Mouse (Mus musculus) adrenal gland, postnatal 4 days (tissue): ENCODE results near the gene Nfe2l2. TPM values are rescaled to one million over a fixed set of nuclear protein-coding genes. Genes with fewer than 3 reads are reported as not detected.

Experiments used
- DNase-seq, 2 experiments: peaks; one replicate each; pipeline ENCODE4 v3.0.0; 2021 to 2022; ENCODE audit warnings: low spot score in 2 of 2, mixed read lengths in 2 of 2
- total RNA-seq, 2 experiments: library from RNA; stranded (reverse); gene quantifications; 2 replicates each; pipeline ENCODE4 v1.2.3; 2021

The Nfe2l2 gene
- total RNA-seq, 2 experiments from 2014 or later, result 71.3 to 80.4 TPM

DNA sequence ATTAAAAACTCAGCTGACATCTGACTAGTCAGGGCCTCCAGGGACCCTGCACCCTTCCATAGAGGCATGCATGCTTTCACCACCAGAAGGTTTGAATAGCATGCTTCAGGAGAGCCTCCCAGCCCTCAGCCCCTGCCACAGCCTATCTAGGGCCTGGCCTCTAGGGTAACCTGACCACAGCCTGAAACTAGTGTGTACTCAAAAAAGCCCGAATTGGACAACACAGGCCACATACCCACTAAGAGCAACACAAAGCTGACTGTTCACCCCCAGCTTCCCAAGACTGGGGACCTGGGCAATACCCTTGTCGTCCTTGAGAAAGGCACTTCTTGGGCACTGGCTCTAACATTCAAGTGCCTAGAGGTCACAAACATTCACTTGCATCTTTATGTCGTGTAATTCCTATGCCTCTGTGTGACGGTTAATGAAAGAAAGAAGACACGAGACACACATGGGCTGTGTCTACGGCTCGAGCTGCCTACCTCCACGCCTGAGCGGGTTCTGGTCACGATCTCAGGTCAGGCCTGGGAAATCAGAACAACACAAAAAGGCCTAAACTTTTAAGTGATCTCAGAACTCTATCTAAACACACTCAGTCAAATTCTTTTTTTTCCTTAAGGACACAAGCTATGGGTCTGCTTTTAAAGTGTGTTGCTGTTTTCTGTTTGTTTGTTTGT, 14.8 kb downstream of the Nfe2l2 start:
- DNase-seq, result no peak

DNA sequence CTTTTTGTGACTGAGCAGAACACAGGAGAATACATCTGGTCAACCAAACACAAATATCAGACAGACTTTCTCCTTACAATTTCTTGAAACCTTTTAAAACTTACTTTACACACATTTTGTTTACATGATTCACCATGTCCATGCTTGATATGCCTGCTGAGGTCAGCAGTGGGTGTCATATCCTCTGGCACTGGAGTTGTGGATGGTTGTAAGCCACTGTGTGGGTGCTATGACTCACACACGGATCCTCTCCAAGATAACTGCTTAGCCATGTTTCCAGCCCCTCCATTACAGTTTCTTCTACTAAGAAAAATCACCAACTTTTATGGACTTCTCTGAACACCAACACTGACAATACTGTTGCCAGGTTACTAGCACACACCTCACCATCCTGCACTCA, 15.5 kb downstream of the Nfe2l2 start:
- DNase-seq, result no peak

DNA sequence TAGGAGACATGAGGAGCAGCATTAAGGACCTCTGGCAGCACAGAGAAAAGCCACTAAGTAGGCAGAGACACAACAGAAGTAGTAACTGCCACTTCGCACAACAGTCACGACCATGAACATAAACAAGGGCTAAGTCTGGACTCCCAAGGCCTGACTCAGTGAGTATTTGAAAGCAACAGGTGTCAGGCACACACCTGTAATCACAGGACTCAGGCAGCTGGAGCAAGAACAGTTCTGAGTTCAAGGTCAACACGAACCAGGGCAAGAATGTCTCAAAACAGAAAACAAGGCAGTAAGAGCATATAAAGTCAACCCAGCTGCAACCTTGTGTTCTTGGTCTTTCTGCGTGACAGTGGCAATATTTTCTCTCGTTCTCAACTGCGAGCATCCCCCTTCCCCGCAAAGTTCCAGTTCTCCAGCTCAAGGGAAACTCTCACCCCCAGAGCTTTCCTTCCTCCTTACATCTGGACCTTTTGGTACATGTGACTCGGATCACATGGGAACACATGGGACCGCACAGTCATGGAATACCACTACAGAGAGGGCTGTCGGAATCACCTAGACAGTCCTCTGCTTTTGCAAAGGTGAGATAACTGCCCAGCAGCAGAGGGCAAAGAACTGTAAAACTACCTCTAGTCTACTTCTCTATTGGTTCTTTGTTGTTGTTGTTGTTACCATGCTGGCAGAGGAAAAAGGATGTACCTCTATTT, 17.2 kb downstream of the Nfe2l2 start:
- DNase-seq, result no peak

DNA sequence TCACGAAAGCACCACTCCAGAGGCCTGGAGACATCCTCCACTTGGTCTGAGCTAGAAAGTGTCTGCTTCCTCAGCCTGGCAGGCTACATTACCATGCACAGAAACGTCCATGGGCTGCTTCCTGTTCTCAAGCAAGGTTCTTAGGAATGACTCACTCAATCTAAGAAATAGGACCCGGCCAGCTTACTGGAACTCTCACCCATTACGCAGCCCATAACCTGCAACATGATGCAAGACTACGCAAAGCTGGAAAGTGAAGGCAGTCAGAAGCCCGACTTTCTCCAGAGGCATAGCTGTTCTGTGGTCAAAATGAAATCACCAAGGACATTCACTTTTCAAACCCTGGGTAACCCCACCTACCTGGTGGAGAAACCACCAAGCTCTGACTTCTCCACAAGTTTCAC, 19.0 kb downstream of the Nfe2l2 start:
- no peak for DNase-seq

DNA sequence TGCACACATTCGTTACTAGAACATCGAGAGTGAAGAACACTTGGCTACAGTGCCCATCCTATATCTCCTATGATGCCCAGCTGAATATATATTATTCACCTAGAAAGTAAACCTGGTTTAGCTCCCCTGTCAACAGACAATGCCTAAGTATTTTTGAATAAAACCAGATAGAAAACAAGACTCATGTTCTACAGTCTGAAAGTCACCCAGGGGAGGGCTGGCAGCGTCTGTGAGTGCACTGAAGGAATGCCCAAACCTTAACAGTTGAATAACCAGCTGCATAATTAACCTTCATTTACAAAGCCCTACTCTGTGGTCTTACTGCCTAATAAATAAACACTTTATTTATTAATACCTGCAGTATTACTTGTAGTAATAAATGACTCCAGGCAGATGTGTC, 19.9 kb downstream of the Nfe2l2 start:
- no peak for DNase-seq

DNA sequence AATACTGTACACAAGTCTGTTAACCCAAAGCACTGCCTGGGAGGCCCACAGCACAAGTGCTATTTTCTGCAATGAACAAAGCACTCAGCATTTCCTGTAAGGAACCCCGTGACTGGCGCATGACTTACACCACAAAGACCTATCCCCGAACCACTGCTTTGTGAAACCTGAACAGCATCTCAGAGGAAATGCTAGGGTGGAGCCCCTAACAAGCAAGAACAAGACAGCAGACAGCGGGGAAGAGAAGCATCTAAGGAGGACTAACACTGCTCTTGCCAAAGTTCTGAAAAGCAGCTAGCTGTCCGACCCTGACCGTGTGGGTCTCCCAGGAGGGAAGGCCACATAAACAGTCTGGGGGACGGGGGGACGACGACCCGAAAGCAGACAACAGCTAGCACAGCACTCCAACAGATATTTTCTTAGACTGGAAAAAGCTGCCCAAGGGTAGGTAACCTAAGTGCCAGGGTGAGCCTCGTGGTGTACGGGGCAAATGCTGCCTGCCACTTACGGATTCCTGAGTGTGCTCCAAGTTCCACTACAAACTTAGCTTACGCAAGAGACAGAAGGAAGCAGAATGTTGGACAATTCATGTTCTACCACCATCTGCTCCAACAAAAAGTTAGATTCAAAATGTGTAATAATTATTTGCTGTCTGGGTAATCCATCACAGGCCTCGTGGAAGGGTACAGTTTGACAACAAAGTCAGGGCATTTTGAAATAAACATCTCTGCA, 21.3 kb downstream of the Nfe2l2 start:
- no peak for DNase-seq

DNA sequence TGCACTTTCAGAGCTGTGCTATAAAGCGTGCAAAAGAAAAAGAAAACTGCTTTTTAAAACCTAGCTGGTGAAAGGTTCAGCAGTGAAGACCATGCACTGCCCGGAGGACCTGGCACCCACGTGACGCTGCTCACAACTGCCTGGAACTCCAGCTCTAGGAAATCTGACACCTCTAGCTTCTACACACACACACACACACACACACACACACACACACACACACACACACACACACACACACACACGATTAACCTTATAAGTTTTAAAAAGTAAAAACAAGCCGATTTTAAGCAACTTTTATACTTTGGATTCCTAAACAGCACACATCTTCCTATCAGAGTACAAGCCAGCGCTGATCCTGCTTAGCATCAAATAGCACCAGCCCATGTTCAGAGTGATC, 23.0 kb downstream of the Nfe2l2 start:
- no peak for DNase-seq

DNA sequence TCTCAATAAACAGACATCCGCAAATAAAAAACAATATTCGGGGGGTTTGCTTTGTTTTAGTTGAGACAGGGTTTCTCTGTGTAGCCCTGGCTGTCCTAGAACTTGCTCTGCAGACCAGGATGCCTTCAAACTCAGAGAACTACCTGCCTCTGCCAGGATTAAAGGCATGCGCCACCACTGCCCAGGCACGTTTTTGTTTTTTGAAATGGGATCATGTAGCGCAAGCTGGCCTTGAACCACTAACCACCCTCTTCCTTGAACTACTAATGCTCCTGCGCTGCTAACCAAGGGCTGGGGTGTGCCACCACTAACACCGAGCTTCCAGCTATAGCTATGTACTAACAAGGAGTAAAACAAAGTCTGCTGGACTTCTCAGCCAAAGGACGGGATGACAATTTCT, 24.5 kb downstream of the Nfe2l2 start:
- no peak for DNase-seq

DNA sequence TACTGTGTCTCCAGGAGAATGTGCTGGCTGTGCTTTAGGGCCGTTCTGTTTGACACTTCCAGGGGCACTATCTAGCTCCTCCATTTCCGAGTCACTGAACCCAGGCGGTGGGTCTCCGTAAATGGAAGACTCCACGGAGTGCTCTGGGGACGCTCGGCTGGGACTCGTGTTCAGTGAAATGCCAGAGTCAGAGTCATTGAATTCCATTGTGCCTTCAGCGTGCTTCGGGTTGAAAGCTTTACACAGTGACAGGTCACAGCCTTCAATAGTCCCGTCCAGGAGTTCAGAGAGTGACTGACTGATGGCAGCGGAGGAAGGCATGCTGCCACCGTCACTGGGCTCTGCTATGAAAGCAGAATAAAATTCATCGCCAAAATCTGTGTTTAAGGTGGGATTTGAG, 27.9 kb downstream of the Nfe2l2 start:
- DNase-seq, result no peak

DNA sequence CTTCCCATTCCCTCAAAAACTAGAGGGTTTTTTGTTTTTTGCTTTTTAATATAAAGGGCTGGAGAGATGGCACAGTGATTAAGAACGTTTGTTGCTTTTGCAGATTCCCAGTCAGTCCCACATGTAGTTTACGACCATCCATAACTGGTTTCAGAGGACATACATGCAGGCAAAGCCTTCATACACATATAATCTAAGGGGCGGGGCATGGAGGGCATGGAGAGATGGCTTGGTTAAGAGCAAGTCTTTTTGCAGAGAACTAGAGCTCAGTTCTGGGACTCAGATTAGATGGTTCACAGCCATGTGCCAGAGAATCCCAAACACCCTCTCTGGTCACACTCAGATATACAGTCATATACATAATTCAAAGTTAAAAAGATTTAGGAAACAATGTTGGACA, 31.9 kb downstream of the Nfe2l2 start:
- no peak for DNase-seq

DNA sequence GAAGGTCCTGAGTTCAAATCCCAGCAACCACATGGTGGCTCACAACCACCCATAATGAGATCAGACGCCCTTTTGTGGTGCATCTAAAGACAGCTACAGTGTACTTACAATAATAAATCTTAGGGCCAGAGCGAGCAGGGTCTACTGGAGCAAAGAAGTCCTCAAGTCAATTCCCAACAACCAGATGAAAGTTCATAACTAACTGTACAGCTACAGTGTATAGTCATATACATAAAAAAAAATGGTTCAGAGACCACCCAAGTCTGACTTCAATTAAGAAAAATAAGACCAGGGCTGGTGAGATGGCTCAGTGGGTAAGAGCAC, 33.1 kb downstream of the Nfe2l2 start:
- no peak for DNase-seq

DNA sequence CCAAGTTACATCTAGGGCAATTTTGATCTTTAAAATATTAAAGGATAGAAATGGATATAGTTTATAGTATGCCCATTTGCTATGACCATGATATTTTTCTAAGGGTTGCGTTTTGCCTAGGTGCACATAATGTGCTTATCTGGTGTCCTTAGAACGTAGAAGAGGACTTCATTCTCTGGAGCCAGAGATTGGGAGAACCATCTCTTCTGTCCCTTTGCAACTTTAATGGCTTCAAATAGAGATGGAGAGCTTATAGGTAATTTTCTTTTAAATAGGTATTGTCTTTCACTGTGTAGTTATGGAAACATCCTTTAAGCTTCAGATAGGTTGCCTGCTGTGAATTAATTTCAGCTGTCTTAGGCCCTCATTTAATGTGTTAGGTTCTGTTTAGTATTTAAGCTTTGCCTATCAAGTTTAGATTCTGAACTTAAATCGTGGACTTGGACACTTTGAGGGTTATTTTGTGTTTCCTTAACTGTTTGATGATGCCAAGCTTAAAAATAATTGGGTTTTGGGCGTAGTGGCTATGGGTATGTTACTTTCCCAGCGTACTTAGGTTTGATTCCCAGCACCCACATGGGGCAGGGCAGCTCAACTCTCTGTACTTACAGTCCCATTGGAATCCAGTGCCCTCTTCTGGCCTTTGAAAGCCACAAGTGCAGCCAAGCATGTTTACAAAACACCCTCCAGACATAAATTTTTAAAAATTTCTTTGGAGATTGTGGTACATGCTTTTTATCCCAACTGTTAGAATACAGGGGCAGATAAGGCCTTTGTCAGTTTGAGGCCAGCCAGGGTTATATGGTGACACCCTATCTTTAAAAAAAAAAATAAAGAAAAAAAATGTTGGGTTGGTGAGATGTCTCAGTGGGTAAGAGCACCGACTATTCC, 33.8 kb downstream of the Nfe2l2 start:
- no peak for DNase-seq

DNA sequence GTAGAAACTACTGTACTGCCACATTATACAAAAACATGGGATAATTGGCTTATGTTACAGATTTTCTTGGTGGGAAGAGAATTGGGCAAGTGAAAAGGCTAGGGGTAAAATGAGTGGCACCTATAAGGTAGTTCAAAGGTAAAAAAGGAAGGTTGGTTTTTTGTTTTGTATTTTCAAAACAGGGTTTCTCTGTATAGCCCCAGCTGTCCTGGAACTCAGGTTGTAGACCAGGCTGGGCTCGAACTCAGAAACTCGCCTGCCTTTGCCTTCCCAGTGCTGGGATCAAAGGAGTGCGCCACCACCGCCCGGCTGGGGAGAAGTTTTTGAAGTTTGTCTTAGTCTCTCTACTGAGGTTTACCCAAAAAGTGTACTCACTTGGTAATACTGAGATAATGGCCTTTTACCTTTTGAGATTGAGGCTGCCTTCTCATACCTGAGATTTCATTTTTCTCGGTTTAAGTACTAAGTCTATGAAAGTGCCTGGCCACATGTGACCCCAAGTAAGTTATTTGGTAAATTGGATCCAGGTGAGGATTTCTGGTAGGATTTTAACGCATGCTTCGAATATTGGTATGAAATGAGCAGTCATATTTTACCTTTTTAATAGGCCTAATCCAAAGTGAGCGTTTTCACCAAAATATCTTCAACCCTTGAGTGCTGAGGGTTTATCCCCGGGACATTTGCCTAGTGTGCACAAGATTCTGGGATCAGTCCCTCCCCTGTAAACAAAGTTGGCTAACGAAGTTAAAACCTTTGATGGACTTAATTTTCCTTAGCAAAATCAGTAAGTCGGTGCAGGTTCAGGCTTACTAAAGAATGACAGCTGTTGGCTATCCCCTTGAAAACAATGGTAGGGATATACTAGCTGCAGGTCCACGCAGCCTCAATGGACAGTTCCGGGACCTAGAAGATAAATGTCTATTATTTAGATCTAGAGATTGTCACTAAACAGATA, 34.7 kb downstream of the Nfe2l2 start:
- no peak for DNase-seq

DNA sequence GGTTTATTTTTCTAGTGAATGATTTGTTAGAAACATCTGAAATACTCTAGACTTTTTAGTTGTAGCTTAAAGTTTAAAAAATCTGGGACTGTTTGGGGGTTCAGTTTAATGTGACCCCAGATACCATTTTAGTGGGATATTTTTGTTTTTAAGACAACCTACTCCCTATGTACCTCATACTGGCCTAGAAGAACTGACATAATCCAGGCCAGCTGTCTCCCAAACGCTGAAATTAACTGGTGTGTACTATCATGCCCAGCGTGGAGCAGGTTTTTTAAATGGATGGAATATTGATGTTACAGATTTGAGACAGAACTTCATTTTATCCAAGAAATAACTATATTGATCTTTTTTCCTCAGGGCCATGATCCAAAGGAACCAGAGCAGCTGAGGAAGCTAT, 43.3 kb downstream of the Nfe2l2 start:
- DNase-seq, result no peak

DNA sequence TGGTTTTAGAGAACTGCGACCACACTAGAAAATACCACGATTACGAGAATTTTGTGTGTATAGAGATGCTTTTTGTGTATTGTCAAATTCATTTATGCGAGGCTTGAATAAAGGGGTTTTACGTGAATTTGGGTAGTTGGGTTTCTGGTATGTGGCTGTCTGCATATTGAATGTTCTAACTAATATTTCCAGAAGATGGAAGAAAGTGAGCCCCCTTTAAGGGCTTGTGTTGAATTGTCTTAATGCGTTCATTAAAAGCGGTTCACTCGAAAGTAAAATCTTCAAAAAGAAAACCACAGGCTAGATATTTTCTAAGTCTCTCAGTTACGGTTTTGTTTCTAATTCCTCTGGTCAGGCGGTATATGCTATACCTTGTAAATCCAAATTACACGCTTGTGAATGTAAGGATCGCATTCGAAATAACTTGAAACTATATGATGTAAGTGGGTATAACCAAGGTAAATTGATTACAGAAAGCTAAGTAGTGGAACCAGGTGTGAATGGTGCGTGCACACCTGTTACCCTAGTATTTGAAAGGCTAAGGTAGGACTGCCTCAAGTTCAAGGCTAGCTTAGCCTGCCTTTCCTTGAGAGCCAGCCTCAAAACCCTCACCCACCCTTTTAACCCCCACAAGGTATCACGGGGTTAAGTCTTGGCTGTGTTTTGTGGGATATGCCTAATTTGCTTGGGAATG, 44.0 kb downstream of the Nfe2l2 start:
- no peak for DNase-seq

DNA sequence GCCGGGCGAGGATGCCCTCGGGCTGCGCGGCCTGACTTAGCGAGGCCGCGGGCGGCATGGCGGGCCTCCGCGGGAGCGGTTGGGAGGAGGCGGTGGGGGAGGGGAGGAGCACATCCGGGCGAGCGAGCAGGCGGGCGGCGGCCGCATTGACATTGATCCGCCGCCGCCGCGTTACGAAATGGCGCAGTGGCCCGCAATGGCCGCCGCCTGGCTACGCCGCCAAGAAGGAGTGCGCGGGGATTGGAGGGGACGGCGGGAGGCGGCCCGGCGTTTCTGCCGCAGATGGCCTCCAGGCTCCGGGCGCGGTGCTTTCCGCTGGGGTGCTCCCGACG, 44.8 kb downstream of the Nfe2l2 start:
- DNase-seq, result peak; percentile 86 to 87

DNA sequence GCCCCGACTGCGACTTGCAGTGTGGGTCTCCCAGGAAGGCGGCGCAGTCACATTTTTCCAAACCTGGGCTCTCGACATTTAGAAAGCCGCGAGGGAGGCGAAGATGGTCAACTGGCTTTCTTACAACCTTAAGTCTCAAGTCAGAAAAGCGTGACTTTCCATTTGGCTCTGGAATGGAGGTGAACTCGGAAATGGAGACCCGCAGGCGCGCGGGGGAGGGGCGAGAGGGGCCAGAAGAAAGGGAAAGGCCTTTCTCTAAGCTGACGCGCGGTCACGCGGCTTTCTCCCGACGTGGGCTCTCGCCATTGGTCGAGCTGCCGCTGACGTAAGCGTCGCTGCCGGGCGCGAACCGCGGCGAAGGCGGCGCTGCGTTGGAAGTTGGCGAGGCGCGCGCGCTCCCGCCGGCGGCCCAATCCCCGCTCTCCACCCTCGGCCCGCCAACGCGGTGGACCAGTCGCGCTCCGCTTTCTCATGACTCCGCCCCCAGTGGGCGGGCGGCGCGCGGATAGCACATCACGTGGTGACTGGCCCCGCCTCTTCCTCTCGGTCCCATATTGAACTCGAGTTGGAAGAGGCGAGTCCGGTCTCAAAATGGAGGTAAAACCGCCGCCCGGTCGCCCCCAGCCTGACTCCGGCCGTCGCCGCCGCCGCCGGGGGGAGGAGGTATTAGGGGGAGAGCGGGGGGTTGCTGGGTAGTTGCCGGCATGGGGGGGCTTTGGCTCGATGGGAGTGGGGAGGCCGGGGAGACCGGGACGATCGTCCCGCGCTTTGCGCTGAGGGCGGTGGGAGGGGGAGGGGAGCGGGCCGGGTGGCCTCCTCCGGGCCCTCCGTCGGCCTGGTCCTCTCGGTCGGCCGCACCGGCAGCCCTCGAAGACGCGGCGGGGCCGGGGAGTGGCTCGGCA, 45.5 kb downstream of the Nfe2l2 start, which contains the start of gene Hnrnpa3:
Gene Hnrnpa3, plus strand, starts transcription at position 535 of the 902 bp plus-strand sequence.
- peak; percentile 96 to 97 for DNase-seq

DNA sequence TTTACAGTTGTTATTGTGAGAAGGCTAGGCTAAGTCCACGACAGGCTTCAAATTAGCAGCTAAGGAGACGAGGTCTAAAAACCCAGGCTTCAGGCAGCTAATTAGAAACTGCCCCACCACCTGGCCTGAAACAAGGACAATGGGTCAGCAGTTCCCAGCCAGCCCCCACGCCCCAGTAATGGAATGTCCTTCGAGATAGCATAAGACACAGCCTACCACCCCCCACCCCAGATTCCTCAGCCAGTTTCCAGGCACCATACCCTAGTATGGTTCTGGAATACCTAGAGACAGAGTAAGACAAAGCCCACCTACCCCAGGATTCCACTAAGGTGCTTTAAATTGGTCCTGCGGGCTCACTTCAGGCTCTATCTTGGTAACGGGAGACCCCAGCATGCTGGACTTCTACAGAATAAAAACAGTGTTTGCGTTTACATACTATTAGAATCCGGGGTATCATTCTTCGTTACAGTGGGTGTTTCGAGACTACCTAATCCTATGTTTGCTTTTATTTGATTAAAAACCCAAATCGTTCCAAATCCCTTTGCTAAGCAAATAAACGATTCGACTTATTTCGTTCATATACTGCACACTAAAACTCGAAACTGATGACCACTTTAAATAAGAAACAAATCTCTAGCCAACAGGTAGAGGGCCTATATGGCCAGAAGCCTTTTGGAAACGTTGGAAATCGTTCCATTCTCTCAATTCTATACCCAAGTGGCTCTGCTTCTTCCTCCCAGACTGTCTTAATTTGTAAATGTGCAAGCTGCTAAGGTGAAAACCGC, 46.3 kb downstream of the Nfe2l2 start:
- DNase-seq, result no peak
